Mouse (Mus musculus): ENCODE data around the gene Fgfr2.

DNA sequence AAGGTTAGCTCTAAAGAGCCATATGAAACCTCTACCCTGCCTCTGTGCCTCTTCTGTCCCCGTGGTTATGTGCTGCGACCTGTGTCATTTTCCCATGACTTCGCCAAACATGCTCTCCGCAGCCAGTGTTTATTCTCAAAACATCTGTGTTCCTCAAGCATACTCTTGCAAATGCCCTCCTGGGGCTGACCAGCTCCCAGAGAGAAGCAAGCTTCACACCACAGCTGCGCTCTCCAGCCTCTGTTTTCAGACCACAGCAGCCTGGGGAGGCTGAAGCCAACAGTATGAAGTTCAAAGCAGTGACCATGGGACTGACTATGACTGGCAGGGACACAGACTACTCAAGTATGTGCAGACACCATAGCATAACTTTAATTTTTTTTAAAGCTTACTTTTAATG is 616.9 kb downstream of the Fgfr2 start:
- TF ChIP-seq POLR2A (IDR thresholded peaks at IDR 0.05; ENCODE audit: control insufficient read depth, low read depth, low read length) (no peak), CTCF (IDR thresholded peaks at IDR 0.05; ENCODE audit: control insufficient read depth, insufficient read depth, insufficient replicate concordance, low read depth, low read length) (no peak)
